Mouse (Mus musculus): ENCODE results near the gene Srr. TPM values are rescaled to one million over a fixed set of nuclear protein-coding genes. Genes with fewer than 3 reads are reported as not detected.
A peak's percentile ranks its signal among the peaks of the same experiment; 100 is the strongest.

The Srr gene
- total and polyA plus RNA-seq, 2 experiments, result 24.2 to 31.9 TPM

- DNase-seq (ENCODE audit: extremely low read depth, low read depth, low spot score), result no peak
- Histone ChIP-seq H3K4me3 (ENCODE audit: insufficient read depth, low read depth, low read length) (no peak overlapping the region), H3K9ac (ENCODE audit: low read depth, low read length) (no peak overlapping the region), H3K27ac (replicated peaks; ENCODE audit: insufficient read depth, low read depth, low read length) (no peak overlapping the region), H3K4me1 (ENCODE audit: control insufficient read depth, insufficient read depth, low read length) (peaks cover 20% of the 10 kb centered on the region), H3K79me2 (ENCODE audit: control insufficient read depth, insufficient read depth, low read length) (no peaks in the 10 kb centered on the region), H3K27me3 (ENCODE audit: control insufficient read depth, insufficient read depth, low read length) (no peaks in the 10 kb centered on the region), H3K36me3 (ENCODE audit: control insufficient read depth, insufficient read depth, low read length) (no peaks in the 10 kb centered on the region)
- 69% methylated on average over 12 of the region's 12 CpGs for WGBS
- no peak for TF ChIP-seq POLR2A (IDR thresholded peaks at IDR 0.05; ENCODE audit: extremely low read depth, insufficient read depth, low read length)
- TF ChIP-seq CTCF (IDR thresholded peaks at IDR 0.05; ENCODE audit: low read depth, low read length), result no peak
Observed at GRCm38 (mm10) chr11:74870991-74871622, 54.6 kb downstream of the Srr start.

- TF ChIP-seq POLR2A (IDR thresholded peaks at IDR 0.05; ENCODE audit: extremely low read depth, insufficient read depth, low read length) (no peak), CTCF (IDR thresholded peaks at IDR 0.05; ENCODE audit: low read depth, low read length) (no peak)
- H3K4me3 ChIP-seq (ENCODE audit: insufficient read depth, low read depth, low read length), result no peak overlapping the region
- H3K27me3 ChIP-seq (ENCODE audit: control insufficient read depth, insufficient read depth, low read length), result no peaks in the 10 kb centered on the region
- no peak overlapping the region for H3K9ac ChIP-seq (ENCODE audit: low read depth, low read length)
- no peaks in the 10 kb centered on the region for H3K36me3 ChIP-seq (ENCODE audit: control insufficient read depth, insufficient read depth, low read length)
- H3K27ac ChIP-seq (replicated peaks; ENCODE audit: insufficient read depth, low read depth, low read length), result no peak overlapping the region
- DNase-seq (ENCODE audit: extremely low read depth, low read depth, low spot score), result peak; percentile 34
- WGBS, result 70% methylated on average over 4 of the region's 4 CpGs
- no peaks in the 10 kb centered on the region for H3K79me2 ChIP-seq (ENCODE audit: control insufficient read depth, insufficient read depth, low read length)
- H3K4me1 ChIP-seq (ENCODE audit: control insufficient read depth, insufficient read depth, low read length), result peaks cover 20% of the 10 kb centered on the region
Observed at GRCm38 (mm10) chr11:74870544-74870943, 55.2 kb downstream of the Srr start.

GRCm38 (mm10) chr11:74869603-74870002, 56.1 kb downstream of the Srr start:
- H3K79me2 ChIP-seq (ENCODE audit: control insufficient read depth, insufficient read depth, low read length), result no peaks in the 10 kb centered on the region
- WGBS, result 68% methylated on average over 6 of the region's 6 CpGs
- no peak for DNase-seq (ENCODE audit: extremely low read depth, low read depth, low spot score)

GRCm38 (mm10) chr11:74868046-74868760, 57.5 kb downstream of the Srr start:
- no peaks in the 10 kb centered on the region for H3K27me3 ChIP-seq (ENCODE audit: control insufficient read depth, insufficient read depth, low read length)
- DNase-seq (ENCODE audit: extremely low read depth, low read depth, low spot score), result peak; percentile 90
- WGBS, result 62% methylated on average over 13 of the region's 13 CpGs
- H3K4me1 ChIP-seq (ENCODE audit: control insufficient read depth, insufficient read depth, low read length), result peaks cover 20% of the 10 kb centered on the region
- TF ChIP-seq POLR2A (IDR thresholded peaks at IDR 0.05; ENCODE audit: extremely low read depth, insufficient read depth, low read length) (no peak), CTCF (IDR thresholded peaks at IDR 0.05; ENCODE audit: low read depth, low read length) (no peak)
- no peak overlapping the region for H3K9ac ChIP-seq (ENCODE audit: low read depth, low read length)
- no peak overlapping the region for H3K27ac ChIP-seq (replicated peaks; ENCODE audit: insufficient read depth, low read depth, low read length)
- H3K79me2 ChIP-seq (ENCODE audit: control insufficient read depth, insufficient read depth, low read length), result no peaks in the 10 kb centered on the region
- no peak overlapping the region for H3K4me3 ChIP-seq (ENCODE audit: insufficient read depth, low read depth, low read length)
- no peaks in the 10 kb centered on the region for H3K36me3 ChIP-seq (ENCODE audit: control insufficient read depth, insufficient read depth, low read length)

More at GRCm38 (mm10) chr11:74869603-74870002, 56.1 kb downstream of the Srr start:
- H3K4me1 ChIP-seq (ENCODE audit: control insufficient read depth, insufficient read depth, low read length), result peaks cover 20% of the 10 kb centered on the region
- no peaks in the 10 kb centered on the region for H3K27me3 ChIP-seq (ENCODE audit: control insufficient read depth, insufficient read depth, low read length)
- H3K9ac ChIP-seq (ENCODE audit: low read depth, low read length), result no peak overlapping the region
- no peak overlapping the region for H3K4me3 ChIP-seq (ENCODE audit: insufficient read depth, low read depth, low read length)
- H3K36me3 ChIP-seq (ENCODE audit: control insufficient read depth, insufficient read depth, low read length), result no peaks in the 10 kb centered on the region
- H3K27ac ChIP-seq (replicated peaks; ENCODE audit: insufficient read depth, low read depth, low read length), result no peak overlapping the region
- TF ChIP-seq POLR2A (IDR thresholded peaks at IDR 0.05; ENCODE audit: extremely low read depth, insufficient read depth, low read length) (no peak), CTCF (IDR thresholded peaks at IDR 0.05; ENCODE audit: low read depth, low read length) (no peak)

GRCm38 (mm10) chr11:74867181-74867580, 58.6 kb downstream of the Srr start:
- TF ChIP-seq POLR2A (IDR thresholded peaks at IDR 0.05; ENCODE audit: extremely low read depth, insufficient read depth, low read length) (no peak), CTCF (IDR thresholded peaks at IDR 0.05; ENCODE audit: low read depth, low read length) (no peak)
- H3K4me3 ChIP-seq (ENCODE audit: insufficient read depth, low read depth, low read length), result no peak overlapping the region
- DNase-seq (ENCODE audit: extremely low read depth, low read depth, low spot score), result peak; percentile 99
- H3K4me1 ChIP-seq (ENCODE audit: control insufficient read depth, insufficient read depth, low read length), result peaks cover 19% of the 10 kb centered on the region
- H3K9ac ChIP-seq (ENCODE audit: low read depth, low read length), result no peak overlapping the region
- 27% methylated on average over 2 of the region's 2 CpGs for WGBS
- H3K79me2 ChIP-seq (ENCODE audit: control insufficient read depth, insufficient read depth, low read length), result no peaks in the 10 kb centered on the region
- H3K27ac ChIP-seq (replicated peaks; ENCODE audit: insufficient read depth, low read depth, low read length), result no peak overlapping the region
- H3K27me3 ChIP-seq (ENCODE audit: control insufficient read depth, insufficient read depth, low read length), result no peaks in the 10 kb centered on the region
- no peaks in the 10 kb centered on the region for H3K36me3 ChIP-seq (ENCODE audit: control insufficient read depth, insufficient read depth, low read length)

- no peak overlapping the region for H3K9ac ChIP-seq (ENCODE audit: low read depth, low read length)
- H3K27ac ChIP-seq (replicated peaks; ENCODE audit: insufficient read depth, low read depth, low read length), result no peak overlapping the region
- no peaks in the 10 kb centered on the region for H3K36me3 ChIP-seq (ENCODE audit: control insufficient read depth, insufficient read depth, low read length)
- WGBS, result 53% methylated on average over 4 of the region's 4 CpGs
- no peaks in the 10 kb centered on the region for H3K27me3 ChIP-seq (ENCODE audit: control insufficient read depth, insufficient read depth, low read length)
- TF ChIP-seq CTCF (IDR thresholded peaks at IDR 0.05; ENCODE audit: low read depth, low read length) (no peak), POLR2A (IDR thresholded peaks at IDR 0.05; ENCODE audit: extremely low read depth, insufficient read depth, low read length) (no peak)
- H3K79me2 ChIP-seq (ENCODE audit: control insufficient read depth, insufficient read depth, low read length), result no peaks in the 10 kb centered on the region
- no peak overlapping the region for H3K4me3 ChIP-seq (ENCODE audit: insufficient read depth, low read depth, low read length)
- DNase-seq (ENCODE audit: extremely low read depth, low read depth, low spot score), result peak; percentile 55
- peaks cover 16% of the 10 kb centered on the region for H3K4me1 ChIP-seq (ENCODE audit: control insufficient read depth, insufficient read depth, low read length)
Observed at GRCm38 (mm10) chr11:74866640-74867039, 59.1 kb downstream of the Srr start.
